8 mouse cellular contexts compared by ENCODE assay signal in genomic region chr8:69832298-69832853, GRCm38 (mm10). TPM values are rescaled to one million over a fixed set of nuclear protein-coding genes. Genes with fewer than 3 reads are reported as not detected.
DNase-seq lines count a peak whose midpoint lies in the region; ATAC-seq lines count a peak whose summit lies in the region.

Gene Pbx4 (plus strand): TSS chr8:69832491.

- no peaks in the 10 kb centered on the region for H3K36me3 ChIP-seq in intestine, embryonic 16.5 days (ENCODE audit: control insufficient read depth, insufficient read depth, low read length)
- H3K36me3 ChIP-seq in midbrain, embryonic 10.5 days = peaks cover 37% of the 10 kb centered on the region

- WGBS in intestine, embryonic 16.5 days = under 1% methylated on average over 38 of the region's 38 CpGs
- 1% methylated on average over 38 of the region's 38 CpGs for WGBS in midbrain, embryonic 10.5 days

- peak; percentile 94 for ATAC-seq in intestine, embryonic 16.5 days

- peak within 1 kb of the TSS; percentile 98 for H3K4me2 ChIP-seq in intestine, embryonic 16.5 days (ENCODE audit: low read depth, low read length)

- DNase-seq in adrenal gland, postnatal 14 days = peak; percentile 88
- peak; percentile 96 for DNase-seq in embryo, embryonic 9.5 days (ENCODE audit: extremely low spot score)
- peak; percentile 57 to 75 for DNase-seq in gastrocnemius, postnatal 4 days (ENCODE audit: low spot score in 2 of 2)
- peak; percentile 92 to 93 for DNase-seq in left cerebral cortex, postnatal 36 days (ENCODE audit: low spot score in 2 of 2)
- peak; percentile 97 for DNase-seq in midbrain, embryonic 10.5 days (ENCODE audit: low spot score)
- peak; percentile 96 to 97 for DNase-seq in right cerebral cortex, postnatal 36 days (ENCODE audit: low spot score in 2 of 2)
- DNase-seq in adipocyte (ENCODE audit: low spot score) = no peak

- H3K27me3 ChIP-seq in intestine, embryonic 16.5 days (replicated peaks; ENCODE audit: control insufficient read depth, insufficient read depth, low read length) = no peaks in the 10 kb centered on the region
- H3K27me3 ChIP-seq in midbrain, embryonic 10.5 days (ENCODE audit: low read depth, poor library complexity, severe bottlenecking) = no peaks in the 10 kb centered on the region

- intact Hi-C loops in left cerebral cortex, postnatal 36 days (cut with DNase I) = no loop called here

- H3K27ac ChIP-seq in intestine, embryonic 16.5 days (ENCODE audit: low read length) = no peak within 1 kb of the TSS
- H3K27ac ChIP-seq in midbrain, embryonic 10.5 days (replicated peaks) = peak within 1 kb of the TSS; percentile 92

- no peaks in the 10 kb centered on the region for H3K9me3 ChIP-seq in intestine, embryonic 16.5 days (ENCODE audit: control insufficient read depth, low read length)
- no peaks in the 10 kb centered on the region for H3K9me3 ChIP-seq in midbrain, embryonic 10.5 days (replicated peaks)

- H3K4me1 ChIP-seq in intestine, embryonic 16.5 days (ENCODE audit: control insufficient read depth, insufficient read depth, low read length) = peaks cover 7% of the 10 kb centered on the region
- peaks cover 25% of the 10 kb centered on the region for H3K4me1 ChIP-seq in midbrain, embryonic 10.5 days

- H3K9ac ChIP-seq in intestine, embryonic 16.5 days (ENCODE audit: low read depth, low read length) = peak within 1 kb of the TSS; percentile 67

- peak within 1 kb of the TSS; percentile 66 for H3K4me3 ChIP-seq in intestine, embryonic 16.5 days (ENCODE audit: low read length)
- peak within 1 kb of the TSS; percentile 74 for H3K4me3 ChIP-seq in midbrain, embryonic 10.5 days

RNA-seq across cellular contexts. Expression of gene Pbx4, which starts in this region (rescaled TPM):
- 1.3 and 1.8 TPM in 2 replicates for total RNA-seq in adrenal gland, postnatal 14 days (2021)
- 1 to 10 TPM; 1.4 to 1.9 TPM for total RNA-seq in gastrocnemius, postnatal 4 days (2021)
- polyA plus RNA-seq in intestine, embryonic 16.5 days (2015; fragmentation: Nextera tagmentation; extraction: Ambion mirVana) = 2.7 and 2.9 TPM in 2 replicates
- total RNA-seq in left cerebral cortex, postnatal 36 days (2021) = 10 to 100 TPM; 19.2 to 20.8 TPM
- polyA plus RNA-seq in midbrain, embryonic 10.5 days (2016; fragmentation: Nextera tagmentation; extraction: Ambion mirVana) = 42.9 and 46.0 TPM in 2 replicates

Comparison
In these comparisons a context has a peak if more than half of its experiments do, and no peak if none do; other contexts are left out.
1. RNA of gene Pbx4 (polyA plus RNA-seq): 42.9 to 46.0 TPM in midbrain, embryonic 10.5 days; 2.7 to 2.9 TPM in intestine, embryonic 16.5 days; every median in the first group is over 10 times any median in the second.